Mouse (Mus musculus): ENCODE measurements around the gene Kifap3. TPM values are rescaled to one million over a fixed set of nuclear protein-coding genes. Genes with fewer than 3 reads are reported as not detected.

The Kifap3 gene
- polyA plus RNA-seq, 1 experiment from 2014 or later, result 155 TPM

Other genes with a start within 250 kb of the Kifap3 start
- 0.98 and 1.0 TPM in 2 replicates for gene Mettl11b, start 54.4 kb upstream of the Kifap3 start, polyA plus RNA-seq (2015; fragmentation: Nextera tagmentation; extraction: Ambion mirVana)
- 13.0 and 16.7 TPM in 2 replicates for gene Scyl3, start 149.5 kb downstream of the Kifap3 start, polyA plus RNA-seq (2015; fragmentation: Nextera tagmentation; extraction: Ambion mirVana)
- 4.0 and 5.0 TPM in 2 replicates for gene BC055324, start 215.2 kb downstream of the Kifap3 start, polyA plus RNA-seq (2015; fragmentation: Nextera tagmentation; extraction: Ambion mirVana)
- 7.7 and 8.3 TPM in 2 replicates for gene Mettl18, start 215.3 kb downstream of the Kifap3 start, polyA plus RNA-seq (2015; fragmentation: Nextera tagmentation; extraction: Ambion mirVana)

All from midbrain, embryonic 16.5 days (tissue).